Mouse (Mus musculus): ENCODE data around the gene Nrxn1. TPM values are rescaled to one million over a fixed set of nuclear protein-coding genes. Genes with fewer than 3 reads are reported as not detected.
"Not testable (repeated sequence)": the region's sequence is repeated elsewhere in the genome, so short reads cannot be mapped to it uniquely, and the experiment has no call there.

The Nrxn1 gene
- total RNA-seq, 2 experiments from 2014 or later = 1.2 to 2.0 TPM

DNA sequence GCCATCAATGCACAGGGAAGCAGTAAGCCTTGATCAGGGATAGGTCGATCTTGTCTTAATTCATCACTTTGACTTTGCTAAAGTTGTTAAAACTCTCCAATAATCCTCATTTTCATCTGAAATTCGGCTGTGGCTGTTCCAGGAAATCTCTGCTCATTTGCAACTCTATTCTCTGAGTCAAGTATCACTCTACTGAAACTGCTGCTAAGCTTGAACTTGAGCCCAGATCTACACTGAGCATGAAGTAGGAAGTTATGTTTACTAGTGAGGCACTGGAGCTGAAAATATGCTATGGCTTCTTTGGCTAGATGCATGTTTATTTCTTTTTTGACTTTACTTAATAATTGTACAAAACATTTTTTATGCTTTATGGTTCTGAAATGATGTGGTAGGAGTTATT is 708.0 kb downstream of the Nrxn1 start:
- intact Hi-C loops (cut with DNase I) = no loop called here
- DNase-seq (ENCODE audit: low spot score) = no peak

GRCm38 (mm10) chr17:90382496-90383443 is 710.1 kb downstream of the Nrxn1 start:
- no peak for DNase-seq (ENCODE audit: low spot score)
- intact Hi-C loops (cut with DNase I) = no loop called here

- intact Hi-C loops (cut with DNase I) = no loop called here
- no peak for DNase-seq (ENCODE audit: low spot score)
Measured at GRCm38 (mm10) chr17:90376533-90376932, 716.3 kb downstream of the Nrxn1 start.

- intact Hi-C loops (cut with DNase I) = no loop called here
- no peak for DNase-seq (ENCODE audit: low spot score)
Measured at GRCm38 (mm10) chr17:90362169-90362568, 730.7 kb downstream of the Nrxn1 start.

DNA sequence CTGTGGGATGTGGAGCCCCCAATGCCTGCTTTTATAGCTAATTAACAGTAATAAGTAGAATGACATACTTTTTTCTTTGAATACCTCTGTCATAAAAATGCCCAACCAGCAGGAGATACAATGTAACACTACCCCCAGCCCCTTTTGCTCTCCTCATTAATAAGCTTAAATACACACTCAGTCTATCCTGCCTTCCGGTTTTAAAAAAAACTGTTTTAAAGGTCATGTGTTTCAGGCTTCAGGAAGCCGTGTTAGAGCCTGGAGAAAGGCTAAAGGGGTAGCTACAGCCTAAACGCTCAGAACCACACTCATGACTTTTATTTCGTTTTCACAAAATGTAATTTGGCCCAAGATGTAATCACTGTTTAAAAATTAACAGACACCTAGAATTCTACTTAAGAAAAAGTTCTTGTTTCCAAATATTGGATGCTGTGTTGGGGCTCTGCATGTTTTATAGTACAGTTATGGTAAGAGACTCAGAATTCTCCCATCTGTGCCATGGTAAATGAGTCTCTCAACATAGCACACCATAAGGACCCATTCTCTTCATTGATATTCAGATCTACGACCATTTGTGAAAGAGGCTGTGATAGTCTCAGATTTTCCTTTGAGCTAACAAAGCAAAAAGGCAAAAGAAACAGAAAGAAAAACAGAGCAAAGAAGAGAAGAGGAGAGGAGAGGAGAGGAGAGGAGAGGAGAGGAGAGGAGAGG is 743.3 kb downstream of the Nrxn1 start:
- no peak for DNase-seq (ENCODE audit: low spot score)
- intact Hi-C loops (cut with DNase I) = no loop called here

GRCm38 (mm10) chr17:90346735-90347475 is 746.0 kb downstream of the Nrxn1 start:
- DNase-seq (ENCODE audit: low spot score) = no peak
- intact Hi-C loops (cut with DNase I) = no loop called here

- intact Hi-C loops (cut with DNase I) = no loop called here
- no peak for DNase-seq (ENCODE audit: low spot score)
Measured at GRCm38 (mm10) chr17:90333445-90333844, 759.4 kb downstream of the Nrxn1 start.

- no peak for DNase-seq (ENCODE audit: low spot score)
- intact Hi-C loops (cut with DNase I) = no loop called here
Measured at GRCm38 (mm10) chr17:90323674-90324073, 769.2 kb downstream of the Nrxn1 start.

DNA sequence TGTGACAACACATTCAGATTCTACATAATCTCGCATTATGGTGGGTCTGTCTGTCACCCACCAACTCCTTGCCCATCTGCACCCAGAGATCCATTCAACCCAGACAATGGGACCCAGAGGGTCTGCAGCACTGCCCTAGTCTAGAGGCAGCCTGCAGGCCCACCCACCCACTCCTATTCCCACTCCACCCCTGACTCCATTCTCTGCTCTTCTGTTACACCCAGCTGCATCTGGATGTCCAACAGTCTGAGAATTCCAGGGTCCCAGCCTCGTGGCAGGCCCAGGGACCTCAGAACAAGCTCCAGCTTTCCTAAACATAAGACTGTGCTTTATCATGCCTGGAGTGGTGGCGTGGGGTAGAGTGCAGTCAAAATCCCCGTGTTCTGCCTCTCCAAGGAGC is 820.6 kb downstream of the Nrxn1 start:
- intact Hi-C loops (cut with DNase I) = no loop called here
- DNase-seq (ENCODE audit: low spot score) = no peak

DNA sequence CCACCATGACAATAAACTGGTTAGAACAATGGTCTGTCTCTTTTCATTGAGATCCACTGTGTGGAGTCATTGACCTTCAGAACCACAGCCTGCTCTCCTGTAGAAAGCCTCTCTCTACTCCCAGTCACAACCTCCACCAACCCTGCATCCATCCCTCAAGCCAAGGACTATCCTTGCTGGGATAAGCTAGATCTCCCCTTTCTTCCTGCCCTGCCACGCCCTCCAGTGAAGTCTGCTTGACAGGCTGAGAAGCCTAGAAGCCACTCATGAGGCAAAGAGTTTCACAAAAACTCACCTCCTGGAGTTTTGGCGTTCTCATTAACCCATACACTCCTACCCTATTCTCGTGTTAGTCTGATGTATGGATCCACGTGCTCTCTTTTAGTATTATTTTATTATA is 821.7 kb downstream of the Nrxn1 start:
- intact Hi-C loops (cut with DNase I) = no loop called here
- DNase-seq (ENCODE audit: low spot score) = no peak

- intact Hi-C loops (cut with DNase I) = no loop called here
- DNase-seq (ENCODE audit: low spot score) = no peak
Measured at GRCm38 (mm10) chr17:90269143-90269542, 823.7 kb downstream of the Nrxn1 start.

DNA sequence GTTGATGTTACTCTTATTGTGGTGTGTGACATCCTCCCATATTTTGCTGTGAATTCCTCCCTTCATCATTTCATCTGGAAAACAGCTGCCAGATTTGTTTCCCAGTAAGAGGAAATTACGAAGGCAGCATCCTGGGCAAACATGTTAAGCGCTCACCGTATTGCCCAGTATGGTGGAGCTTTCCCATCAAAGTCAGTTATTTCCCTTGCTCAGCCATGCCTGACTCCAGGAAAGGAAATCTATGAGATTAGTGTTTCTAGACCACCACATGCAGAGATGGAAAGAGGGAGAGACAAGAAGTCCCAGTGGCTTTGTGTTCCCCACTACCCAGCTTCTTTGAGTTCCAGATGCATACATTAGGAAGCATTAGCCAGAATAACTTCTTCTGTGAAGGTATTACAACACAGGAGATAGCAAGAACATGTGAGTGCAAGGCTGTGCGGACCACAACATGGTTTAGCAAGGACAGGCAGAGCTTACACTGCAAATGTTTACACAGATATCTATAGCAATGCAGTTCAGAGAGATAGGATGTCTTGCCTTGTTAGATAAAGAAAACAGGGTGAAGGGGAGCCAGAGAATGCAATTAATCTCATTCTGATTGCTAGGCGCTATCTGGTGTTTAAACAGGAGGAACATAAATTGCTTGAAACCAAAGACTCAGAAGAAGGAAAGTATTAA is 839.3 kb downstream of the Nrxn1 start:
- intact Hi-C loops (cut with DNase I) = no loop called here
- no peak for DNase-seq (ENCODE audit: low spot score)

DNA sequence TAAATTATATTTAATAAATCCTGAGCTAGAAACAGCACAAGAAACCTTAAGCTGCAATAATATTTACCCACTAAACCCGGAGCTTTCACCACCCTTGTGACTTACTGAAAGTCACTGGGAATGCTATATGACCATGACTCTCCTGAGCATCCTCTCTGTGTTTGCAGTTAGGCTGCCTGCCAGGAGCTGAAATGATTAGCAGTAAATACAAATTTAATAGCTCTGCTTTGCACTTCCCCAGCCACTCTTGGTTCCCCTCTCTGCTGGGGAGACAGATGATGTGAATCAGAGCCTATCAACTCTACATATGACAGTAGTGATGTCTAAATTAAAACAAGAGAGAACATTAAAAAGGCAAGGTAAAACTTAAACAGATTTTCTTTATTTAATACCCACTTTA is 840.7 kb downstream of the Nrxn1 start:
- no peak for DNase-seq (ENCODE audit: low spot score)
- intact Hi-C loops (cut with DNase I) = no loop called here

GRCm38 (mm10) chr17:90247071-90247849 is 845.6 kb downstream of the Nrxn1 start:
- DNase-seq (ENCODE audit: low spot score) = no peak
- intact Hi-C loops (cut with DNase I) = no loop called here

GRCm38 (mm10) chr17:90244339-90244738 is 848.5 kb downstream of the Nrxn1 start:
- intact Hi-C loops (cut with DNase I) = no loop called here
- DNase-seq (ENCODE audit: low spot score) = no peak

DNA sequence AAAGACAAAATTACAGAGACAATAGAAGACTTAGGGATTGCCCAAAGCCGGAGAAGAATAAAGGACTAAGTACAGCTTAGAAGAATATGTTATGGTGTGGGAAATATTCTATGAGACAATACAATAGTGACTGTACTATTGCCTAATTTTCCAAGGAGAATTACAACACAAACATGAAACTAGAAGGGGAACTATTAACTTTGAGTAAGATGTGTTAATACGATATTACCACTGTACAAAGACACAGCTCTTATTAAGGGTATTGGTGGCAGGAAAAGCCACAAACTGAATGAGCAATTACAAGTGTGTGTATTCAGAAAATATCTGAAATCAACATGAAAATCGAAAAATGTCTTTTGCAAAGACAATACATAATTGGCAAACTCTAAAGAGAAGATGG is 853.9 kb downstream of the Nrxn1 start:
- DNase-seq (ENCODE audit: low spot score) = no peak
- intact Hi-C loops (cut with DNase I) = loop anchor here (10.0 kb wide), 1 partner anchor 1184 kb away; no protein-coding TSS in a partner anchor

DNA sequence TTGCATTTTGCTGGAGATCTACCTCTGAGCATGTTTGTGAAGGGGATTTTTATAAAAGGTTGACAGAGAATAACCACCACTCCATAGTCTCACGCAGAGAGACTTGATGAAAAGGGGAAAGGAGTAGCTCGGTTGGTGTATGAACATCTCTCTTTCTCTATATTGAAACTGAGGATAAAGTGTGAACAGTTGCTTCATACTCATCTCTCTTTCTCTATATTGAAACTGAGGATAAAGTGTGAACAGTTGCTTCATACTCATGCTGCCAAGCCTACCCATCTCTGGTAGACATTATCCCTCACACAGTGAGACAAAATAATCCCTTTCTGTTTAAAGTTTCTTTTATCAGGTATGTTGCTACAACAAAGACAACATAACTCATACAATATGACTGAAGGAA is 854.4 kb downstream of the Nrxn1 start:
- intact Hi-C loops (cut with DNase I) = loop anchor here (10.0 kb wide), 1 partner anchor 1184 kb away; no protein-coding TSS in a partner anchor
- DNase-seq (ENCODE audit: low spot score) = no peak

DNA sequence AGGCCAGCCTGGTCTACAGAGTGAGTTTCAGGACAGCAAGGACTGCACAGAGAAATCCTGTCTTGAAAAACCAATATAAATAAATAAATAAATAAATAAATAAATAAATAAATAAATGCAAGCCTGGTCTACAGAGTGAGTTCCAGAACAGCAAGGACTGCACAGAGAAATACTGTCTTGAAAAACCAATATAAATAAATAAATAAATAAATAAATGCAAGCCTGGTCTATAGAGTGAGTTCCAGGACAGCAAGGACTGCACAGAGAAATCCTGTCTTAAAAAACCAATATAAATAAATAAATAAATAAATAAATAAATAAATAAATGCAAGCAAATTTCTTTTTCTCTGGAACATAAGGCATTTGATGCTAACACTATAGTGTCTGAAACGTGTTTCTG is 857.2 kb downstream of the Nrxn1 start:
- DNase-seq (ENCODE audit: low spot score) = not testable (repeated sequence)
- intact Hi-C loops (cut with DNase I) = loop anchor here (10.0 kb wide), 1 partner anchor 1181 kb away; no protein-coding TSS in a partner anchor

DNA sequence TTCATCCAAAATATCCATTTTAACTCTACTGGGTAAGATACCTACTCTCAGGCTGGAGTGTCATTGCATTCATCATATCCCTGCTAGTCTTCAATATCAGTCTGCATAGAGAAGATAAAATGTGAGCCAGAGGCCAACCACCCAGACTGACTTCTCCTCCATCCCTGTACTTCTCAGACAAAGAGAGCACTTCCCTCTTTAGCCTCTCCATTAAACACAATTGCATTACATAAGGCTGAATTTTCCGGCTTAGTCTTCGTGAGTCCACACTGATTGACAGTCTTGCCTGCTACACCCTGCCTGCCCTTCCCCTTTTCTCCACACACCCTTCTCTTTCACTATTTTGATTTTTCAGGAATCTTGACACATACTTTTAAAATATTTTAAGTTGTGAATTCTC is 858.1 kb downstream of the Nrxn1 start:
- no peak for DNase-seq (ENCODE audit: low spot score)
- intact Hi-C loops (cut with DNase I) = loop anchor here (10.0 kb wide), 1 partner anchor 1180 kb away; no protein-coding TSS in a partner anchor

Data from heart, postnatal 25 days (tissue).